Mouse (Mus musculus): ENCODE data around the gene Vezt. TPM values are rescaled to one million over a fixed set of nuclear protein-coding genes. Genes with fewer than 3 reads are reported as not detected.

Vezt gene
- total and polyA plus RNA-seq, 3 experiments: 9.5 to 13.5 TPM; not detected in 1

DNA sequence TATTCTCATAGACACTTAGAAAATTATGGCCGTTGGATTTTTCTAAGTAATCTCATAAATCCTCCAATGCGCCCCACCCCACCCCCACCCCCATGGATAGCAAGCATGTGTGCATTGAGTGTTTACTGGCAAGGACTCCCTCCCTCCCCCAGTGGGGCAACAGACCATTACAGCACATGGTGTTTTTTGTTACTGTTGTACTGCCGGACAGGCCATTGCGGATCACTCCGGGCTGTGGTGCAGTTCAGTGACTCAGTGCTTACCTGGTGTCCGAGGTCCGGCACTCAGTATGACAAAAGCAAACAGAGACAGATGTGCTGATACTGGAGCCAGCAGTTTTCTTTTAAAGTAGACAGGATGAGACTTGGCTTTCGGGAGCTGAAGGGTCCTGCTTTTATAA, 13.5 kb upstream of the Vezt start:
- Histone ChIP-seq H3K27ac (ENCODE audit: control insufficient read depth, low read depth, low read length) (no peak overlapping the region), H3K79me2 (ENCODE audit: control insufficient read depth, insufficient read depth, low read length, poor library complexity) (no peaks in the 10 kb centered on the region), H3K9ac (ENCODE audit: control insufficient read depth, low read depth, low read length, poor library complexity, severe bottlenecking) (no peak overlapping the region), H3K36me3 (ENCODE audit: control insufficient read depth in 1 of 2, insufficient read depth in 2 of 2, low read length in 2 of 2) (peaks cover 0 to 18% of the 10 kb centered on the region in 2 experiments; a peak in 2 of 4 replicates), H3K9me3 (replicated peaks; ENCODE audit: insufficient read depth, low read length) (no peaks in the 10 kb centered on the region), H3K4me3 (ENCODE audit: control insufficient read depth in 1 of 2, insufficient read depth in 1 of 2, low read depth in 2 of 2, low read length in 2 of 2) (no peak overlapping the region), H3K27me3 (ENCODE audit: control insufficient read depth in 1 of 2, insufficient read depth in 2 of 2, low read length in 2 of 2) (no peaks in the 10 kb centered on the region), H3K4me1 (ENCODE audit: control insufficient read depth in 1 of 2, insufficient read depth in 2 of 2, low read length in 2 of 2) (peaks cover 6 to 22% of the 10 kb centered on the region in 2 experiments)
- TF ChIP-seq GABPA (IDR thresholded peaks at IDR 0.05; ENCODE audit: low read depth, low read length): no peak
- no peak for TF ChIP-seq GATA1 (IDR thresholded peaks at IDR 0.05; ENCODE audit: low read depth, low read length)
- TF ChIP-seq NELFE (IDR thresholded peaks at IDR 0.05; ENCODE audit: low read depth, low read length): no peak
- TF ChIP-seq MYB (IDR thresholded peaks at IDR 0.05; ENCODE audit: low read depth, low read length): no peak
- TF ChIP-seq UBTF (IDR thresholded peaks at IDR 0.05; ENCODE audit: borderline replicate concordance, insufficient read depth, low read depth, low read length): no peak
- no peak for TF ChIP-seq ZNF384 (IDR thresholded peaks at IDR 0.05; ENCODE audit: low read depth, low read length)
- TF ChIP-seq POLR2AphosphoS5 (IDR thresholded peaks at IDR 0.05; ENCODE audit: borderline replicate concordance, low read depth, low read length): no peak
- no peak for DNase-seq (ENCODE audit: low read depth, low spot score)

DNA sequence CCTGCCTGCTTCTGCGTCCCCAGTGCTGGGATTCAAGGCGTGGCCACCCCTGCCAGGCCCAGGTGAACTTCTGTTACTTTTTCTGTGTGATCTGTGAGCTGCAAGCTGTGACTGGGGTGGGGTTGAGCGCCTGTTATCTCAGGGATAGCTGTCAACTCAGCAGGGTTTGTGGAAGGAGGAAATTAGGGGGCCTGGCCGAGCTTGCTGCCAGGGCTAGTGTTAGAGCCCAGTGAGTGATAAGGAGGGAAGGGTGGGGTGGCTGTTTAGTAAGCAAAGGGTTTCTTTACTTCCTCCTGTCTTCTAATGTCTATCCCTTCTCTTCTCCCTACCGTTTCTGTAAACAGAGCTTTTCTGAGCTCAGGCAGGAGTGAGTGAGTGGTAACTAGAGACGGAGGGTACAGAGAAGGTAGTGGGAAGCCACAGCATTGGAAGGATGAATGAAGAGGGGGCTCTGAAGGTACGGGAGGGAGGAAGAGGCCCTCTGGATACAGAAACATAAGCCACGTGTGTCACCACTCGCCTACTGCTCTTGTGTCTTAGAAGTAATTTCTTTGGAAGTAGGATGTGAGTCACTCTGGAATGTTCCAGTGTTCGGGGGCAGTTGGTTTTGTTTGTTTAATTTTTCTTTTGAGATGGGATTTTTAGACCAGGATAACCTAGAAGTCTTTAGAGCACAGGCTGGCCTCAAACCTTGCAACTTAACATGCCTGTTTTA, 12.4 kb upstream of the Vezt start:
- peak; percentile 94 for DNase-seq (ENCODE audit: low read depth, low spot score)
- H3K4me1 ChIP-seq (ENCODE audit: control insufficient read depth in 1 of 2, insufficient read depth in 2 of 2, low read length in 2 of 2): peaks cover 6 to 22% of the 10 kb centered on the region in 2 experiments
- H3K9me3 ChIP-seq (replicated peaks; ENCODE audit: insufficient read depth, low read length): no peaks in the 10 kb centered on the region
- peaks cover 0 to 15% of the 10 kb centered on the region in 2 experiments; a peak in 2 of 4 replicates for H3K36me3 ChIP-seq (ENCODE audit: control insufficient read depth in 1 of 2, insufficient read depth in 2 of 2, low read length in 2 of 2)
- H3K9ac ChIP-seq (ENCODE audit: control insufficient read depth, low read depth, low read length, poor library complexity, severe bottlenecking): peak overlapping the region; percentile 55
- no peaks in the 10 kb centered on the region for H3K27me3 ChIP-seq (ENCODE audit: control insufficient read depth in 1 of 2, insufficient read depth in 2 of 2, low read length in 2 of 2)
- peak overlapping the region; percentile 90 for H3K27ac ChIP-seq (ENCODE audit: control insufficient read depth, low read depth, low read length)
- no peaks in the 10 kb centered on the region for H3K79me2 ChIP-seq (ENCODE audit: control insufficient read depth, insufficient read depth, low read length, poor library complexity)
- peak overlapping the region; percentile 43 to 44 for H3K4me3 ChIP-seq (ENCODE audit: control insufficient read depth in 1 of 2, insufficient read depth in 1 of 2, low read depth in 2 of 2, low read length in 2 of 2)
- TF ChIP-seq RAD21 (IDR thresholded peaks at IDR 0.05; ENCODE audit: low read depth, low read length) (no peak), MYB (IDR thresholded peaks at IDR 0.05; ENCODE audit: low read depth, low read length) (no peak), EP300 (IDR thresholded peaks at IDR 0.05; ENCODE audit: low read depth in 1 of 2, low read length in 2 of 2) (peak; percentile 75 to 76), MEF2A (IDR thresholded peaks at IDR 0.05; ENCODE audit: extremely low read depth, insufficient replicate concordance, low read depth, low read length, poor library complexity, severe bottlenecking) (no peak), MAZ (IDR thresholded peaks at IDR 0.05; ENCODE audit: low read depth, low read length) (peak; percentile 76), UBTF (IDR thresholded peaks at IDR 0.05; ENCODE audit: borderline replicate concordance, insufficient read depth, low read depth, low read length) (no peak), NRF1 (IDR thresholded peaks at IDR 0.05; ENCODE audit: insufficient read depth, low read depth, low read length, poor library complexity, severe bottlenecking) (no peak), POLR2A (IDR thresholded peaks at IDR 0.05; ENCODE audit: control insufficient read depth in 1 of 2, insufficient read depth in 1 of 2, low read depth in 1 of 2, low read length in 2 of 2, poor library complexity in 1 of 2) (no peak), TCF12 (IDR thresholded peaks at IDR 0.05; ENCODE audit: low read depth, low read length) (peak; percentile 61; the same call in 1 of the 2 replicates), MXI1 (IDR thresholded peaks at IDR 0.05; ENCODE audit: low read depth, low read length) (peak; percentile 28; the same call in 1 of the 2 replicates), KAT2A (conservative IDR thresholded peaks at IDR 0.05; ENCODE audit: low read depth, low read length) (no peak), E2F4 (IDR thresholded peaks at IDR 0.05; ENCODE audit: borderline replicate concordance, low read depth, low read length) (no peak), HCFC1 (IDR thresholded peaks at IDR 0.05; ENCODE audit: low read depth, low read length) (0 out of 2 replicates have a peak, but pooled peaks have one; percentile 18), POLR2AphosphoS2 (IDR thresholded peaks at IDR 0.05; ENCODE audit: low read length) (no peak), GATA1 (IDR thresholded peaks at IDR 0.05; ENCODE audit: low read depth, low read length) (peak; percentile 81), SIN3A (IDR thresholded peaks at IDR 0.05; ENCODE audit: low read length) (peak; percentile 77; the same call in 1 of the 2 replicates), POLR2AphosphoS5 (IDR thresholded peaks at IDR 0.05; ENCODE audit: borderline replicate concordance, low read depth, low read length) (no peak), RCOR1 (IDR thresholded peaks at IDR 0.05; ENCODE audit: low read depth, low read length) (peak; percentile 84), CHD2 (IDR thresholded peaks at IDR 0.05; ENCODE audit: low read length) (no peak), TBP (IDR thresholded peaks at IDR 0.05; ENCODE audit: low read depth, low read length) (0 out of 2 replicates have a peak, but pooled peaks have one; percentile 48), GABPA (IDR thresholded peaks at IDR 0.05; ENCODE audit: low read depth, low read length) (no peak), USF1 (IDR thresholded peaks at IDR 0.05; ENCODE audit: low read depth, low read length) (no peak), MAFK (IDR thresholded peaks at IDR 0.05; ENCODE audit: borderline replicate concordance, low read depth, low read length) (peak; percentile 72), SMC3 (IDR thresholded peaks at IDR 0.05; ENCODE audit: low read depth, low read length) (no peak), CHD1 (IDR thresholded peaks at IDR 0.05; ENCODE audit: low read depth, low read length) (no peak), ETS1 (IDR thresholded peaks at IDR 0.05; ENCODE audit: low read depth, low read length) (peak; percentile 79), ZKSCAN1 (IDR thresholded peaks at IDR 0.05; ENCODE audit: low read depth, low read length) (no peak)
